Mouse (Mus musculus) liver, adult (tissue): ENCODE measurements around the gene Cyp4a31.
"Not testable (repeated sequence)": the region's sequence is repeated elsewhere in the genome, so short reads cannot be mapped to it uniquely, and the experiment has no call there.

Experiments used
- GATA4 ChIP-seq: IDR thresholded peaks from 2 replicates; pipeline ENCODE4 v1.6.1; 2014; ENCODE audit warnings: mild to moderate bottlenecking, low read length; ENCODE audit not compliant: insufficient replicate concordance

Gene Cyp4a31

DNA sequence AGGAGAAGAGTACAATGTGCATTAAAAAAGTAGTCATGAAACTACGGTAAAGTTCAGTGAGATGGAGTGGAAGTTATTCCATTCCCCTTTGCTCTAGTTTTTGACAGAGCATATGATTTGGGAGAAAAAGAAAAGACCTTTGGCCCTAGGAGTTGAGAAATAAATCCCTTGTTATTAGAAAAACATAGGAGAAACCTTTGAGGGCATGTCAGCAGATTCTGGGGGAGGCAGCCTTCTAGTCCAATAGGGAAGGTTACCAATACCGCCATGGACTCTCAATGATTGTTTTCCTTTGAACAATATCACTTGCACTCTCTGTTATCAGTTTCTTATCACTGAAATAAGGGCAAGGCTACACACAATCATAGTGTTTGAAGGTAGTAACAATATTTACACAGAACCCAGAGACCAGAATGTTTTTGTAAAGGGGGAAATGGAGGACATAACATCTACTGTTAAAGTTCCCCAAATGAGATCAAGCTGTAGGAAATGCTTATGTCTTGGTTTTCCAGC is 33.4 kb downstream of the Cyp4a31 start:
- TF ChIP-seq GATA4 = peak; percentile 96

DNA sequence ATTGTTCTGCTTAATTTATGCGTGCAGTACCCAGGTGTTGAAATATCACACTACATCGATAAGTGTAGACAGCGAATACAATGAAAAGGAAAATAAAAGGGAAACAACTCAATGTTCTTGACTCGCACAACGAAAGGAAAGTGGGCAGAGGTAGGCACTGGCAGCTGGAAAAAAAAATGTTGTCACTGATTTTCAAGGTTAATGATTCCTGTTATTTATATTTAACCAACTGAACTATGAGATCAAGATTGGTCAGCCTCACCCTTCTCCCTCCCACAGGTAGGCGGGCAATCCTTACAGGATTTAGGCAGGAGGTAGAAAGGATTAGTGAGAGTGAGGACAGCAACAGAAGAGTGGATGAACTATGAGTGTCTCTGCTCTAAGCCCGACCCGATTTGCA is 37.2 kb downstream of the Cyp4a31 start, which contains the start of gene Cyp4a32:
TSS of gene Cyp4a32 (plus strand) at position 359 of the 400 bp plus-strand sequence.
- not testable (repeated sequence) for TF ChIP-seq GATA4

DNA sequence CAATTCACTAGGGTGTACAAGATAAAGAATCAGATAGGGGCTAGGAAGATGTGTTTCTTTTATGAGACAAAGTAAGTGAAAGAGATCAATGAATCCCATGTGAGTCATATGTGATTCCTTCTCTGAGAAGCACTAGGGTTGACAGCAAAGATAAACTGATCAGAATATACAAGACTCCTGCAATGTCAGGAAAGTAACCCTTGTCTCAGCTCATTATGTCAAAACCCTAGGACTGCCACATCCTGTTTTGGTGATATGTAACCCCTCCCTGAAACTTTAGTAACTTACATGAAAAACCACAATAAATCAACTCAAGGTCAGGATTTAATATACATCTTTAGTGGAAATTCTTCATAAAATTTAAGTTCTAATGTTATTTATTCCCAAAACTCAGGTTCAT is 50.6 kb downstream of the Cyp4a31 start:
- TF ChIP-seq GATA4 = no peak
